Mouse (Mus musculus): ENCODE measurements at regions not wholly inside any gene's neighbourhood (a gene's known extent, or its start where the extent isn't known, plus 50 kb on each side); places are given as distances from the start of the nearest gene placed in this dataset.
"Not testable (repeated sequence)": the region's sequence is repeated elsewhere in the genome, so short reads cannot be mapped to it uniquely, and the experiment has no call there.

- not testable (repeated sequence) for TF ChIP-seq CTCF (IDR thresholded peaks at IDR 0.05; ENCODE audit: control insufficient read depth, insufficient read depth, insufficient read length); USF1 (IDR thresholded peaks at IDR 0.05; ENCODE audit: low read depth); MYOG (IDR thresholded peaks at IDR 0.05; ENCODE audit: control insufficient read depth, extremely low read depth, insufficient read length); MYOD1 (IDR thresholded peaks at IDR 0.05; ENCODE audit: control insufficient read depth, insufficient read length, low read depth); MAX (IDR thresholded peaks at IDR 0.05); FOSL1 (IDR thresholded peaks at IDR 0.05; ENCODE audit: insufficient read depth, low read length, poor library complexity, severe bottlenecking); CEBPB (IDR thresholded peaks at IDR 0.05; ENCODE audit: low read depth)
Observed at GRCm38 (mm10) chr2:107963921-107964320, 673.5 kb downstream of the Kcna4 start.
